Mouse (Mus musculus): Measurements from ENCODE around the gene Ano10. TPM values are rescaled to one million over a fixed set of nuclear protein-coding genes. Genes with fewer than 3 reads are reported as not detected.

Ano10 gene
- polyA plus RNA-seq, 1 experiment: 62.4 TPM

DNA sequence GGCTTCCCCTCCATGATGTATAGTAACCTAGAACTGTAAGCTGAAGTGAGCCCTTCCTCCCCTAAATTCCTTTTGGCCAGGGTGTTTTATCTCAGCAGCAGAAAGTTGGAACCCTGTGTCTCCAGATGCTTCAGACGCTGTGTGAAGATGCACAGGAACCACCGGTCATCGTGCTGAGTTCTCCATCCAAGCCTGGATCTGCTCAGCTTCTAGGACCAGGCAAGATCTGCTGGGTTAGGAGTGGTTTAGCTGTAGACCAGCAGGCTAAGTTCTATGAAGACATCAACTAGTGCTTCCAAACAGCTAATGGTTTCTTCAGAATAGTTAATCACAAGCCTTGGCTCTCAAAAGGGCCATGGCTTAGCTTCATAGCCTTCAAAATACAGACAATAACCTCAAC, 6.7 kb downstream of the Ano10 start:
- TF ChIP-seq POLR2A (IDR thresholded peaks at IDR 0.05; ENCODE audit: borderline replicate concordance, control insufficient read depth, low read depth, low read length): no peak
- no peak for TF ChIP-seq CTCF (IDR thresholded peaks at IDR 0.05; ENCODE audit: control insufficient read depth, insufficient read depth, low read length)
- 92% methylated on average over 3 of the region's 3 CpGs for WGBS

GRCm38 (mm10) chr9:122285833-122286310, 8.4 kb downstream of the Ano10 start:
- Histone ChIP-seq H3K4me1 (ENCODE audit: control insufficient read depth, insufficient read depth, low read length) (peaks cover 1% of the 10 kb centered on the region), H3K4me3 (replicated peaks; ENCODE audit: control insufficient read depth, low read depth, low read length) (no peak overlapping the region), H3K27ac (ENCODE audit: control insufficient read depth, insufficient read depth, low read depth, low read length, poor library complexity) (no peak overlapping the region)
- WGBS: 70% methylated on average over 4 of the region's 4 CpGs
- TF ChIP-seq CTCF (IDR thresholded peaks at IDR 0.05; ENCODE audit: control insufficient read depth, insufficient read depth, low read length) (no peak), POLR2A (IDR thresholded peaks at IDR 0.05; ENCODE audit: borderline replicate concordance, control insufficient read depth, low read depth, low read length) (no peak)

More for the DNA sequence above, 6.7 kb downstream of the Ano10 start:
- Histone ChIP-seq H3K4me3 (replicated peaks; ENCODE audit: control insufficient read depth, low read depth, low read length) (no peak overlapping the region), H3K27ac (ENCODE audit: control insufficient read depth, insufficient read depth, low read depth, low read length, poor library complexity) (no peak overlapping the region), H3K4me1 (ENCODE audit: control insufficient read depth, insufficient read depth, low read length) (peaks cover 1% of the 10 kb centered on the region)

DNA sequence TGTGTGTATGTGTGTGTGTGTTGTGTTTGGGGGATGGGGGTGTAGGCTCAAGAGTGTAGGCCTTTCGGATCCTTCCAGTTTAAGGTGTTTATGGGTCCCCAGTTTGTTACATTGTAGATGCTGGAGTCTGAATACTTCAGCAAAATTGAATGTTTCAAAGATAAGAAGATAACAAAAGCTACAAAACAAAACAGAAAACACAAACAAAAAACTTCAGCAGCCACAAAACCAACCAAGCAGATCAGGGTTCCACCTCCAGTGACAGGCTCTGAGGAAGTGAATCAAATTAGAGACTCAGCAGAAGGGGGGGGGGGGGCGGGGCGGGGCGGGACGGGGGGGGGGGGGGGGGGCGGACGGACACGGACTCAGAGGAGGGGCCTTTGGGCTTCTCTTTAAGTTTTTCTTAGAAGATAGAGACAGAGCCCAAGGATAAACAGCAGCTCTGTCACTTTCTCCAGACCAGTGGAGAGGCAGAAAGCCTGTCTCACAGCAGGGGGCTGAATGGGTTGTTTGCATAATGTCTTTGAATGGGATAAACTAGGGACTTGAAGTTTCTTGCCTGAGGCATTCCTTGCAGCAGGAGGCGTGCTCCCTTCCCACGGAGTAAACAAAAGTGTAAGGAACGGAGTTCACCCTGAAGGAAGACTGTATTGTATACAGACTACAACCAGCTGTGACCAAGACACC, 8.9 kb downstream of the Ano10 start:
- 44% methylated on average over 7 of the region's 11 CpGs for WGBS
- no peak overlapping the region for H3K27ac ChIP-seq (ENCODE audit: control insufficient read depth, insufficient read depth, low read depth, low read length, poor library complexity)

GRCm38 (mm10) chr9:122284696-122285095, 9.5 kb downstream of the Ano10 start:
- no peak overlapping the region for H3K27ac ChIP-seq (ENCODE audit: control insufficient read depth, insufficient read depth, low read depth, low read length, poor library complexity)
- no peak overlapping the region for H3K4me3 ChIP-seq (replicated peaks; ENCODE audit: control insufficient read depth, low read depth, low read length)
- no peak for TF ChIP-seq POLR2A (IDR thresholded peaks at IDR 0.05; ENCODE audit: borderline replicate concordance, control insufficient read depth, low read depth, low read length)
- no peak for TF ChIP-seq CTCF (IDR thresholded peaks at IDR 0.05; ENCODE audit: control insufficient read depth, insufficient read depth, low read length)
- H3K4me1 ChIP-seq (ENCODE audit: control insufficient read depth, insufficient read depth, low read length): peaks cover 1% of the 10 kb centered on the region
- WGBS: 84% methylated on average over 2 of the region's 2 CpGs

More for the DNA sequence above, 8.9 kb downstream of the Ano10 start:
- H3K4me1 ChIP-seq (ENCODE audit: control insufficient read depth, insufficient read depth, low read length): peaks cover 1% of the 10 kb centered on the region
- no peak overlapping the region for H3K4me3 ChIP-seq (replicated peaks; ENCODE audit: control insufficient read depth, low read depth, low read length)
- TF ChIP-seq POLR2A (IDR thresholded peaks at IDR 0.05; ENCODE audit: borderline replicate concordance, control insufficient read depth, low read depth, low read length): no peak
- TF ChIP-seq CTCF (IDR thresholded peaks at IDR 0.05; ENCODE audit: control insufficient read depth, insufficient read depth, low read length): no peak

DNA sequence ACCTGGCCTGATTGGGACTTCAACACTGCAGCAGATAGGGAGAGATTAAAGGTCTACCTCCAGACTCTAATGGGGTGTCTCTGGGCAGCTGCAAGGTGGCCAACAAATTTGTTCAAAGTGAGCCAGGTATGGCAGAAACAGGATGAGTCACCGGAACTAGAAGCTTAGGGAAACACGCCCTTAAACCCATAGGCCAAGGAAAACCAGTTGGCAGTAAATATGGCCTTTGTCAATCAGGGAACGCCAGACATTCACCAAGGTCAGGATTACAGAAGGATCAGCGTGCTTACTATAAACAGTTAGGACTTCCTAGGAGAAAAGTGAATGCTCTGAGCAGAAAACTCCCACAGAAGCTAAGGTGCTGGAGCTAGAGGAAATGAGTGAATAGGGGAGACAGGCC, 13.2 kb downstream of the Ano10 start:
- TF ChIP-seq POLR2A (IDR thresholded peaks at IDR 0.05; ENCODE audit: borderline replicate concordance, control insufficient read depth, low read depth, low read length): no peak
- no peak for TF ChIP-seq CTCF (IDR thresholded peaks at IDR 0.05; ENCODE audit: control insufficient read depth, insufficient read depth, low read length)
- no peak overlapping the region for H3K27ac ChIP-seq (ENCODE audit: control insufficient read depth, insufficient read depth, low read depth, low read length, poor library complexity)
- peaks cover 1% of the 10 kb centered on the region for H3K4me1 ChIP-seq (ENCODE audit: control insufficient read depth, insufficient read depth, low read length)
- no peak overlapping the region for H3K4me3 ChIP-seq (replicated peaks; ENCODE audit: control insufficient read depth, low read depth, low read length)
- WGBS: 84% methylated on average over 4 of the region's 4 CpGs

- Histone ChIP-seq H3K4me3 (replicated peaks; ENCODE audit: control insufficient read depth, low read depth, low read length) (no peak overlapping the region), H3K4me1 (ENCODE audit: control insufficient read depth, insufficient read depth, low read length) (no peaks in the 10 kb centered on the region), H3K27ac (ENCODE audit: control insufficient read depth, insufficient read depth, low read depth, low read length, poor library complexity) (no peak overlapping the region)
- no peak for TF ChIP-seq CTCF (IDR thresholded peaks at IDR 0.05; ENCODE audit: control insufficient read depth, insufficient read depth, low read length)
- no peak for TF ChIP-seq POLR2A (IDR thresholded peaks at IDR 0.05; ENCODE audit: borderline replicate concordance, control insufficient read depth, low read depth, low read length)
- WGBS: 75% methylated on average over 2 of the region's 2 CpGs
These were observed 17.6 kb downstream of the Ano10 start for GRCm38 (mm10) chr9:122276665-122277064.

GRCm38 (mm10) chr9:122276134-122276533, 18.1 kb downstream of the Ano10 start:
- 70% methylated on average over 4 of the region's 4 CpGs for WGBS
- TF ChIP-seq POLR2A (IDR thresholded peaks at IDR 0.05; ENCODE audit: borderline replicate concordance, control insufficient read depth, low read depth, low read length) (no peak), CTCF (IDR thresholded peaks at IDR 0.05; ENCODE audit: control insufficient read depth, insufficient read depth, low read length) (no peak)
- H3K27ac ChIP-seq (ENCODE audit: control insufficient read depth, insufficient read depth, low read depth, low read length, poor library complexity): no peak overlapping the region
- no peaks in the 10 kb centered on the region for H3K4me1 ChIP-seq (ENCODE audit: control insufficient read depth, insufficient read depth, low read length)
- H3K4me3 ChIP-seq (replicated peaks; ENCODE audit: control insufficient read depth, low read depth, low read length): no peak overlapping the region

DNA sequence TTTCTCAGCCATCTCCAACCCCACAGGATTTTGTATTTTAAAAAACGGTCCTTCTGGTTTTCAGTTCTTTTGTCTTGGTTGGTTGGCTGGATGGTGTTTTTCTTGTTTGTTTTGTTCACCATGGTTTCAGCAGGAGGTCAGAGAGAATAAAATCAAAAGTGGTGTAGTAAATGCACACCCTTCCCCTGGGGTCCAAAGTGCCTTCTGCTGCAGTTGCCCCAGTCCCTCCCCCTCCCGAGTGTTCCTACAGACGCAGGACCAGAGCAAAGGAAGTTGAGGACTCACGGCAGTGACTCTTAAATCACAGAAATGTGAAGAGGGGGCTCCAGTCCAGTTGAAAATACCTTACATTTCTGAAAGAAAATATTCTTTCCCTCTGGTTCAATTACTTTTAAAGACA, 19.9 kb downstream of the Ano10 start:
- Histone ChIP-seq H3K27ac (ENCODE audit: control insufficient read depth, insufficient read depth, low read depth, low read length, poor library complexity) (no peak overlapping the region), H3K4me1 (ENCODE audit: control insufficient read depth, insufficient read depth, low read length) (no peaks in the 10 kb centered on the region), H3K4me3 (replicated peaks; ENCODE audit: control insufficient read depth, low read depth, low read length) (no peak overlapping the region)
- 86% methylated on average over 4 of the region's 4 CpGs for WGBS
- TF ChIP-seq POLR2A (IDR thresholded peaks at IDR 0.05; ENCODE audit: borderline replicate concordance, control insufficient read depth, low read depth, low read length) (no peak), CTCF (IDR thresholded peaks at IDR 0.05; ENCODE audit: control insufficient read depth, insufficient read depth, low read length) (no peak)

All from bone marrow, adult 2 months (tissue).